In genomic region chr6:144711841-144712240, GRCm38 (mm10) we compare ENCODE assay signal across 8 mouse cellular contexts.
DNase-seq lines count a peak whose midpoint lies in the region; ATAC-seq and TF ChIP-seq lines count a peak whose summit lies in the region.

No protein-coding gene starts in this region.

- intact Hi-C loops in heart, postnatal 10 days (cut with DNase I) = no loop called here

- H3K27me3 ChIP-seq in liver, embryonic 11.5 days (replicated peaks; ENCODE audit: control insufficient read depth, insufficient read depth, low read length) = no peaks in the 10 kb centered on the region
- H3K27me3 ChIP-seq in neural tube, embryonic 15.5 days (replicated peaks) = no peaks in the 10 kb centered on the region

- no peaks in the 10 kb centered on the region for H3K36me3 ChIP-seq in liver, embryonic 11.5 days (ENCODE audit: control insufficient read depth, insufficient read depth, low read length)
- H3K36me3 ChIP-seq in neural tube, embryonic 15.5 days = no peaks in the 10 kb centered on the region

- DNase-seq in adrenal gland, adult (ENCODE audit: inconsistent age in 2 of 2, low spot score in 1 of 2) = peak; percentile 29 to 32
- DNase-seq in adrenal gland, postnatal 4 days (ENCODE audit: low spot score in 2 of 2) = no peak
- peak; percentile 62 for DNase-seq in brain, embryonic 14.5 days (ENCODE audit: low read depth)
- peak; percentile 59 to 63 for DNase-seq in heart, postnatal 10 days
- peak; percentile 48 for DNase-seq in liver, embryonic 11.5 days (ENCODE audit: low spot score)
- DNase-seq in thymus, postnatal 36 days = no peak
- DNase-seq in gastrocnemius, adult 18-20 months (ENCODE audit: low spot score) = no peak

- ATAC-seq in liver, embryonic 11.5 days (replicated peaks; ENCODE audit: low FRiP score) = peak; percentile 66; the same call in 1 of the 2 replicates
- no peak for ATAC-seq in neural tube, embryonic 15.5 days (ENCODE audit: low FRiP score)

- no peak overlapping the region; the same call in 1 of the 2 replicates for H3K4me3 ChIP-seq in liver, embryonic 11.5 days (ENCODE audit: low read depth, low read length)
- H3K4me3 ChIP-seq in neural tube, embryonic 15.5 days (replicated peaks) = no peak overlapping the region

- no peak overlapping the region for H3K9ac ChIP-seq in liver, embryonic 11.5 days (ENCODE audit: low read depth, low read length)
- no peak overlapping the region for H3K9ac ChIP-seq in neural tube, embryonic 15.5 days (replicated peaks)

- no peaks in the 10 kb centered on the region for H3K9me3 ChIP-seq in liver, embryonic 11.5 days (ENCODE audit: control insufficient read depth, low read length)
- no peaks in the 10 kb centered on the region for H3K9me3 ChIP-seq in neural tube, embryonic 15.5 days (replicated peaks)

- TF ChIP-seq CTCF in brain, embryonic 14.5 days (IDR thresholded peaks at IDR 0.05; ENCODE audit: borderline replicate concordance, extremely low read depth, insufficient read depth, insufficient read length) = no peak

- 23% methylated on average over 9 of the region's 9 CpGs for WGBS in liver, embryonic 11.5 days
- WGBS in neural tube, embryonic 15.5 days = 29% methylated on average over 9 of the region's 9 CpGs

- peak overlapping the region; percentile 37 for H3K4me2 ChIP-seq in liver, embryonic 11.5 days
- 0 out of 2 replicates have a peak overlapping the region, but pooled peaks have one; percentile 3 for H3K4me2 ChIP-seq in neural tube, embryonic 15.5 days

- peak overlapping the region; percentile 32 for H3K27ac ChIP-seq in liver, embryonic 11.5 days (ENCODE audit: low read depth, low read length)
- H3K27ac ChIP-seq in neural tube, embryonic 15.5 days (replicated peaks) = no peak overlapping the region

- TF ChIP-seq POLR2A in brain, embryonic 14.5 days (IDR thresholded peaks at IDR 0.05; ENCODE audit: borderline replicate concordance, extremely low read depth, insufficient read depth, insufficient read length, poor library complexity, severe bottlenecking) = no peak

- peaks cover 23% of the 10 kb centered on the region for H3K4me1 ChIP-seq in liver, embryonic 11.5 days (replicated peaks; ENCODE audit: control insufficient read depth, insufficient read depth, low read length)
- peaks cover 8% of the 10 kb centered on the region for H3K4me1 ChIP-seq in neural tube, embryonic 15.5 days

Comparison
In these comparisons a context has a peak if more than half of its experiments do, and no peak if none do; other contexts are left out.
1. DNase-seq: peak in adrenal gland, adult (2 of 2), brain, embryonic 14.5 days (single experiment), heart, postnatal 10 days (2 of 2) and liver, embryonic 11.5 days (single experiment); none in adrenal gland, postnatal 4 days (0 of 2), thymus, postnatal 36 days (0 of 2) and gastrocnemius, adult 18-20 months (single experiment).